8 mouse cellular contexts compared by ENCODE assay signal in genomic region chr14:52019590-52020340, GRCm38 (mm10). TPM values are rescaled to one million over a fixed set of nuclear protein-coding genes. Genes with fewer than 3 reads are reported as not detected.
DNase-seq lines count a peak whose midpoint lies in the region; ATAC-seq and TF ChIP-seq lines count a peak whose summit lies in the region.

No protein-coding gene starts in this region.

- H3K4me3 ChIP-seq in gastrocnemius, adult 2 months: peak overlapping the region; percentile 91
- peak overlapping the region; percentile 65 for H3K4me3 ChIP-seq in hindbrain, postnatal 0 days (ENCODE audit: low read length)

- peak; percentile 56 for TF ChIP-seq CTCF in gastrocnemius, adult 2 months (IDR thresholded peaks at IDR 0.05)
- peak; percentile 70 for TF ChIP-seq CTCF in hindbrain, postnatal 0 days (IDR thresholded peaks at IDR 0.05; ENCODE audit: low read depth)

- peak; percentile 74 for ATAC-seq in activated CD4-positive, CD25-positive, alpha-beta regulatory T cell, adult 4 months
- peak; percentile 65 for ATAC-seq in common myeloid progenitor, adult 5-6 weeks (replicated peaks; ENCODE audit: low read depth, poor library complexity, severe bottlenecking)
- peak; percentile 92 for ATAC-seq in hindbrain, postnatal 0 days

- peak; percentile 98 for DNase-seq in gastrocnemius, adult 2 months
- DNase-seq in hindbrain, postnatal 0 days (ENCODE audit: low spot score): peak; percentile 99
- DNase-seq in left cerebral cortex, adult 18-20 months (ENCODE audit: low spot score in 2 of 2): peak; percentile 97 to 99
- DNase-seq in lung, postnatal 4 days: peak; percentile 98 to 99
- peak; percentile 99 for DNase-seq in retina, postnatal 1 day
- DNase-seq in thymus, postnatal 4 days: peak; percentile 98

- H3K9me3 ChIP-seq in hindbrain, postnatal 0 days (ENCODE audit: low read length): no peaks in the 10 kb centered on the region

- H3K4me2 ChIP-seq in hindbrain, postnatal 0 days (ENCODE audit: low read depth, low read length): peak overlapping the region; percentile 73

- H3K9ac ChIP-seq in hindbrain, postnatal 0 days (replicated peaks; ENCODE audit: low read length): peak overlapping the region; percentile 96

- H3K27me3 ChIP-seq in hindbrain, postnatal 0 days (ENCODE audit: insufficient read depth, low read length): no peaks in the 10 kb centered on the region

- intact Hi-C loops in gastrocnemius, adult 2 months (cut with DNase I): loop anchor here (5.0 kb wide), 2 partner anchors 83 to 137 kb away; partner anchors contain the start of genes Hnrnpc and Mettl17

- under 1% methylated on average over 63 of the region's 74 CpGs for WGBS in hindbrain, postnatal 0 days

- H3K36me3 ChIP-seq in hindbrain, postnatal 0 days (ENCODE audit: insufficient read depth, low read length): no peaks in the 10 kb centered on the region

- H3K4me1 ChIP-seq in hindbrain, postnatal 0 days (ENCODE audit: insufficient read depth, low read length): peaks cover 32% of the 10 kb centered on the region

- H3K27ac ChIP-seq in gastrocnemius, adult 2 months: peak overlapping the region; percentile 96
- peak overlapping the region; percentile 99 for H3K27ac ChIP-seq in hindbrain, postnatal 0 days

RNA-seq across cellular contexts. Expression of gene Zfp219, which starts 0.8 kb away (rescaled TPM):
- 1 to 10 TPM; 1.9 to 2.2 TPM for polyA plus RNA-seq in activated CD4-positive, CD25-positive, alpha-beta regulatory T cell, adult 4 months (2017; shearing (Covaris generic))
- total RNA-seq in common myeloid progenitor, adult 5-6 weeks (2017): 9.8 and 14.0 TPM in 2 replicates
- 10 to 100 TPM; 13.5 to 13.8 TPM for total RNA-seq in gastrocnemius, adult 2 months (2021)
- 91.7 and 98.7 TPM in 2 replicates for total RNA-seq in hindbrain, postnatal 0 days (2014; rRNA removed)
- polyA plus RNA-seq in hindbrain, postnatal 0 days (2015; fragmentation: Nextera tagmentation; extraction: Ambion mirVana): 25.8 and 31.0 TPM in 2 replicates
- total RNA-seq in left cerebral cortex, adult 18-20 months (2021): 10 to 100 TPM; 40.6 to 41.3 TPM

RNA-seq across cellular contexts. Expression of gene Tmem253, which starts 4.3 kb away (rescaled TPM):
- polyA plus RNA-seq in activated CD4-positive, CD25-positive, alpha-beta regulatory T cell, adult 4 months (2017; shearing (Covaris generic)): under 1 TPM in 1 of 2 experiments, not detected in 1; 0.98 TPM
- total RNA-seq in common myeloid progenitor, adult 5-6 weeks (2017): not detected in 2 replicates
- 1 to 10 TPM in 1 of 2 experiments, under 1 TPM in 1; 0.46 to 2.6 TPM for total RNA-seq in gastrocnemius, adult 2 months (2021)
- not detected in 2 replicates for total RNA-seq in hindbrain, postnatal 0 days (2014; rRNA removed)
- 0.51 and 0.53 TPM in 2 replicates for polyA plus RNA-seq in hindbrain, postnatal 0 days (2015; fragmentation: Nextera tagmentation; extraction: Ambion mirVana)
- under 1 TPM; 0.28 to 0.56 TPM for total RNA-seq in left cerebral cortex, adult 18-20 months (2021)

RNA-seq across cellular contexts. Expression of gene Olfr221, which starts 22.5 kb away (rescaled TPM):
- not detected for polyA plus RNA-seq in activated CD4-positive, CD25-positive, alpha-beta regulatory T cell, adult 4 months (2017; shearing (Covaris generic))
- not detected in 2 replicates for total RNA-seq in common myeloid progenitor, adult 5-6 weeks (2017)
- total RNA-seq in gastrocnemius, adult 2 months (2021): not detected
- total RNA-seq in hindbrain, postnatal 0 days (2014; rRNA removed): not detected in 2 replicates
- polyA plus RNA-seq in hindbrain, postnatal 0 days (2015; fragmentation: Nextera tagmentation; extraction: Ambion mirVana): not detected in 2 replicates
- total RNA-seq in left cerebral cortex, adult 18-20 months (2021): not detected

RNA-seq across cellular contexts. Expression of gene Arhgef40, which starts 35.2 kb away (rescaled TPM):
- not detected for polyA plus RNA-seq in activated CD4-positive, CD25-positive, alpha-beta regulatory T cell, adult 4 months (2017; shearing (Covaris generic))
- 27.5 and 32.4 TPM in 2 replicates for total RNA-seq in common myeloid progenitor, adult 5-6 weeks (2017)
- total RNA-seq in gastrocnemius, adult 2 months (2021): 10 to 100 TPM in 1 of 2 experiments, 1 to 10 TPM in 1; 9.6 to 14.1 TPM
- 113 and 124 TPM in 2 replicates for total RNA-seq in hindbrain, postnatal 0 days (2014; rRNA removed)
- 56.4 and 61.8 TPM in 2 replicates for polyA plus RNA-seq in hindbrain, postnatal 0 days (2015; fragmentation: Nextera tagmentation; extraction: Ambion mirVana)
- total RNA-seq in left cerebral cortex, adult 18-20 months (2021): 10 to 100 TPM; 23.4 to 28.6 TPM

Comparison
In these comparisons a context has a peak if more than half of its experiments do, and no peak if none do; other contexts are left out.
1. Peak in every context shown above with its lines: DNase-seq, ATAC-seq, H3K4me3 ChIP-seq and H3K27ac ChIP-seq.